Mouse (Mus musculus): ENCODE measurements around the gene Ankrd65. TPM values are rescaled to one million over a fixed set of nuclear protein-coding genes. Genes with fewer than 3 reads are reported as not detected.
"Not testable (repeated sequence)": the region's sequence is repeated elsewhere in the genome, so short reads cannot be mapped to it uniquely, and the experiment has no call there.

Gene Ankrd65
- polyA plus RNA-seq, 1 experiment from 2014 or later: not detected

DNA sequence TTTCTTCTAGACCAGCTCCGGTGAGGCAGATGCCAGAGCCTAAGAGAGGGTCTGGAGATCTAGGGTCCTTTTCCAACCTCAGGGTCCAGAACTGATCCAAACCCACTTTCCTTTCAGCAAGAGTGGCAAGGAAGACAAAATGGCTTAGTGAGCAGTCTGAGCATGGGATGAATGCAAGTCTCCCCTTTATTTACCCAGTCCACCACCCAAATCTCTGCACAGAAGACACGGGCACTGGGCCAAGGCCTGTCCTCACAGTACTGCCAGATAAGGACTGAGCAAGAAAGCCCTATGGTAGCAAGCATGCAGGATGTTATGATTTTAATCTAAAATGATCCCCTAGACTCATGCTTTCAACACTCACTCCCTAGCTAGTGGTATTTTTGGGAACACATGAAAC, 12.4 kb upstream of the Ankrd65 start:
- Histone ChIP-seq H3K36me3 (no peaks in the 10 kb centered on the region), H3K4me3 (no peak overlapping the region), H3K27ac (no peak overlapping the region), H3K4me2 (no peak overlapping the region), H3K9me3 (replicated peaks) (no peaks in the 10 kb centered on the region), H3K4me1 (peaks cover 30% of the 10 kb centered on the region), H3K27me3 (replicated peaks) (peaks cover 84% of the 10 kb centered on the region), H3K9ac (no peak overlapping the region)
- no peak for ATAC-seq
- WGBS (ENCODE audit: insufficient replicate concordance): 61% methylated on average over 2 of the region's 2 CpGs

DNA sequence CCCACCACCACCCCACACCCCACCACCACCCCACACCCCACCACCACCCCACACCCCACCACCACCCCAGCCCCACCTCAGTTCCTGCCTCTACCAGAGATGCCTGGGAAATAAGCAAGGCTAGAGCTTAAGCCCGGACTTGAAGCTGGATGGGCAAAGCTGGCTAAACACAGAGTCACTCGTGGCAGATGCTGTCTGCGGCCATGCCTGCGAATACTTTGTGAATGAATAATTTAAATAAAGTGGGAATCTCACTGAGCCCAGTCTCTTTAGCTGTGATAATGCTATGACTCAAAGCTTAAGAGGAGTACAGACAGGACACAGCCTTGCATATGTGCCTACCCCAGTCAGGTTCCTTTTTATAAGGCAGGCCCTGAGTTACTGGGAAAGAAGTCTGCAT, 10.7 kb upstream of the Ankrd65 start:
- no peak overlapping the region for H3K9ac ChIP-seq
- H3K27ac ChIP-seq: no peak overlapping the region
- H3K4me3 ChIP-seq: no peak overlapping the region
- WGBS (ENCODE audit: insufficient replicate concordance): 66% methylated on average over 4 of the region's 4 CpGs
- H3K9me3 ChIP-seq (replicated peaks): no peaks in the 10 kb centered on the region
- peaks cover 30% of the 10 kb centered on the region for H3K4me1 ChIP-seq
- no peaks in the 10 kb centered on the region for H3K36me3 ChIP-seq
- ATAC-seq: no peak
- H3K4me2 ChIP-seq: no peak overlapping the region
- H3K27me3 ChIP-seq (replicated peaks): peaks cover 74% of the 10 kb centered on the region

DNA sequence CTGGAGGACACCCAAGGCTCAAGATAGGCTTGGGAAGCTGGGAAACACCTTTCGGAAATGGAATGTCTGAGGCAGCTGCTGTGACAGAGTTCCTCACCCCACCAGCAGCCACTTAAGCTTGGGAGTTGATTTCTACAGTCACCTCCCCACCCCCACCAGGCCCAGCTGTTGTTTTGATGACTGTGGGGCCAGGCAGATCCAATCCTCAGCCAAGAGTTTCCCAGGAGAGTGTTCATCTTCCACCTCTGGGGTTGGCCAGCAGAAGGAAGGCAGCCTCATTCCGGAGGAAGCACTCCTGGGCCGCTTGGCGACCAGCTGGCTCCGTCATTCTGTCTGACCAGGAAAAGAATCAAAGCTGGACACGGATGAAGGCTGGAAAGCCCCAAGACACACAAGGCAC, 9.3 kb upstream of the Ankrd65 start:
- no peak overlapping the region for H3K27ac ChIP-seq
- H3K4me1 ChIP-seq: peaks cover 34% of the 10 kb centered on the region
- H3K27me3 ChIP-seq (replicated peaks): peaks cover 68% of the 10 kb centered on the region
- no peak overlapping the region for H3K4me2 ChIP-seq
- ATAC-seq: no peak
- no peaks in the 10 kb centered on the region for H3K9me3 ChIP-seq (replicated peaks)
- H3K9ac ChIP-seq: no peak overlapping the region
- no peaks in the 10 kb centered on the region for H3K36me3 ChIP-seq
- 30% methylated on average over 6 of the region's 6 CpGs for WGBS (ENCODE audit: insufficient replicate concordance)
- H3K4me3 ChIP-seq: no peak overlapping the region

DNA sequence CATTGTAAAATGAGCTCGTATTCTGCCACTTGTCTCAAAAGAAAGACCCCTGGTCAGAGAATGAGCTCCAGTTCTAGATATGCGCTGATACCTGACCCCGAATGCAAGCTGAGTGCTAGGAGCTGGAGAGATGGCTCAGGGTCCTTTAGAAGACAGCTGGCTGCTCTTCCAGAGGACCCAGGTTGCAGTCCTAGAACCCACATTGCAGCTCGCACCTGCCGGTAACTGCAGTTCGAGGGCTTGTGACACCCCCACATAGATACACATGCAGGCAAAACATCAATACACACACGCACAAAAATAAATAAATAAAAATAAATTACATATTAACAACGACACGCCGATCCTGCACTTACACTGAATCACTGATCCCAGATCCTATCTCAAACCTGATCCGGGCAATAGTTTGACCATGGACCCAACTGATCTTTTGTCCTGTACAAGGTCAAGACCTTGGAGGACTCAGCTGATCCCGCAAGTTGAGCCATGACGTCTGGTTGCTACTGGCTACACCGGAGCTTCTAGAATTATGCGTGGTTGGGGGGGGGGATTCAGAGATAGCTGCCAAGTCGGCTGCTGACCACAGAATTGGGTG, 6.7 kb upstream of the Ankrd65 start:
- ATAC-seq: peak; percentile 21; the same call in 1 of the 2 replicates
- Histone ChIP-seq H3K4me1 (peaks cover 27% of the 10 kb centered on the region), H3K9me3 (replicated peaks) (no peaks in the 10 kb centered on the region), H3K4me3 (peak overlapping the region; percentile 64), H3K4me2 (peak overlapping the region; percentile 90), H3K27me3 (replicated peaks) (peaks cover 48% of the 10 kb centered on the region), H3K9ac (peak overlapping the region; percentile 75; the same call in 1 of the 2 replicates), H3K27ac (no peak overlapping the region), H3K36me3 (no peaks in the 10 kb centered on the region)
- 40% methylated on average over 16 of the region's 16 CpGs for WGBS (ENCODE audit: insufficient replicate concordance)

DNA sequence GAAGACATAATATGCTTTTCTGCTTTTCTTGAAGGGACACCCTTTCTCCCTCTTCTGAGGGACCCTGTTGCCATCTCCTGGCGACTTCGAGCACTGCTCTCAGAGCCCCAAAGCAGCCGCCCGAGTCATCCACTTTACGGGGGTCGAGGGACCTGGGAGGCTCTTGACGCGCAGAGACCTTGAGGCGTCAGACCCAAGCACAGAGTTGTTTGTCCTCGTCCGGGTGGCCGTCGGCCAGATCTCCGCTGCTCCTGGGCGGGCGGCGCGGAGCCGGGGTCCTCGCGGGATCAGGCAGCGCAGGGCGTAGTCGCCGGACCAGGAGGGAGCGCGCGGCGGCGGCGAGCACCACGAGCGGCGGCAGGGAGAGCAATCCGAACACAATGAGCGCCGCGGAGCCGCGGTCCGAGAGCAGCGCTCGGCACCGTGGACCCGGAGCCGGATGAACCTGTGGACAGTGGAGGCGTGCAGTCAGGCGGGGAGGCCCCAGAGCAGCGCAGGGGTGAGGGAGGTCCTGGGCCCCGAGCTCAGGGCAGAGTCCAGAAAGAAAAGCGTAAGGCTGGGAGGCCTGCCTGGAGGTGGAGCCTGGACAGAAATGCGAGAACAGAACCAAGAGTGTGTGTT, 6.0 kb upstream of the Ankrd65 start:
- peak overlapping the region; percentile 64 for H3K4me3 ChIP-seq
- peak overlapping the region; percentile 75 for H3K9ac ChIP-seq
- H3K4me1 ChIP-seq: peaks cover 33% of the 10 kb centered on the region
- ATAC-seq: peak; percentile 69
- no peaks in the 10 kb centered on the region for H3K9me3 ChIP-seq (replicated peaks)
- WGBS (ENCODE audit: insufficient replicate concordance): under 1% methylated on average over 52 of the region's 52 CpGs
- H3K4me2 ChIP-seq: peak overlapping the region; percentile 90
- H3K27ac ChIP-seq: peak overlapping the region; percentile 53
- H3K27me3 ChIP-seq (replicated peaks): peaks cover 42% of the 10 kb centered on the region
- H3K36me3 ChIP-seq: no peaks in the 10 kb centered on the region

DNA sequence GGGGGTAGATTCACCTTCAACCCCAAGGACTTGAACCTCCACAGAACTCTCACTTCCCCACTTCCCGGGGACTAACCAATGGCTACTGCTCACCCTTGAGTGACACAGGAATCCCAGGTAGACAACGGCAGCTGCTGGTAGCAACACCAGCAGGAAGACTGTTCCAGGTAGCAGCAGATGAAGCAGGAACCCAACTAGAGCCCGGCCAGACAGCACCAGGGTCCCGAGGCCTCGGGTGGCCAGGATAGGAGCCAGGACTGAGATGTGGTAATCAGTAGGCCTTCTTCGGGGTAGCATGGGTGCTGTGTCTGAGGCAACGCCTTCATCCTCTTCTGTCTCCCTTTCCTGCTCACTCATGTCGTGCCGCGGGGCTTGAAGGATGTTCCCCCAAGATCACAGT, 5.0 kb upstream of the Ankrd65 start:
- 74% methylated on average over 10 of the region's 10 CpGs for WGBS (ENCODE audit: insufficient replicate concordance)
- Histone ChIP-seq H3K9ac (no peak overlapping the region), H3K36me3 (no peaks in the 10 kb centered on the region), H3K4me3 (no peak overlapping the region), H3K9me3 (replicated peaks) (no peaks in the 10 kb centered on the region), H3K27me3 (replicated peaks) (peaks cover 36% of the 10 kb centered on the region), H3K4me2 (no peak overlapping the region), H3K4me1 (peaks cover 36% of the 10 kb centered on the region), H3K27ac (no peak overlapping the region)
- no peak for ATAC-seq

DNA sequence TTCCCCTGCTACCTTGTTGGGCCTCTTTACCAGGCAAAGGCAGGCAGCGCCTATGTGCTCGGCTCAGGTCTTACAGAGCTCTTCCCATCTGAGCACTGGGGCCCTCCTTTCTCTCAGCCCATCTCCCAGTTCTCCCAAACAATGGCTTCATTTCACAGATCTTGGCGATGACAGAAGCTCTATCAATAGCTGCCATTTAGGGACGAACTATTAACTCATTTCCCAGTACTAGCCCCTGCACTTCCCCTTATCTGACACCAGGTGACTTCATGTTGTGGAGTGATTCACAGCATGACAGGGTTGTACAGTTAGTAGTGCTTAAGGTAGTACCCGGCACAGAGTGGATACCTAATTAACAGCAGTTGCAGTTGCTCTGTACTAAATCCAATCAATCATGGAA, 4.4 kb upstream of the Ankrd65 start, which contains the start of gene Tmem88b:
Tmem88b (minus strand) TSS at position 56 of the 400 bp plus-strand sequence.
- Histone ChIP-seq H3K9me3 (replicated peaks) (no peaks in the 10 kb centered on the region), H3K4me2 (peak within 1 kb of the TSS; percentile 90), H3K27me3 (replicated peaks) (peaks cover 32% of the 10 kb centered on the region), H3K27ac (no peak within 1 kb of the TSS), H3K4me1 (peaks cover 37% of the 10 kb centered on the region), H3K36me3 (no peaks in the 10 kb centered on the region), H3K4me3 (peak within 1 kb of the TSS; percentile 64), H3K9ac (peak within 1 kb of the TSS; percentile 75; the same call in 1 of the 2 replicates)
- 0 out of 2 replicates have a peak, but pooled peaks have one; percentile 31 for ATAC-seq
- WGBS (ENCODE audit: insufficient replicate concordance): 56% methylated on average over 5 of the region's 5 CpGs

DNA sequence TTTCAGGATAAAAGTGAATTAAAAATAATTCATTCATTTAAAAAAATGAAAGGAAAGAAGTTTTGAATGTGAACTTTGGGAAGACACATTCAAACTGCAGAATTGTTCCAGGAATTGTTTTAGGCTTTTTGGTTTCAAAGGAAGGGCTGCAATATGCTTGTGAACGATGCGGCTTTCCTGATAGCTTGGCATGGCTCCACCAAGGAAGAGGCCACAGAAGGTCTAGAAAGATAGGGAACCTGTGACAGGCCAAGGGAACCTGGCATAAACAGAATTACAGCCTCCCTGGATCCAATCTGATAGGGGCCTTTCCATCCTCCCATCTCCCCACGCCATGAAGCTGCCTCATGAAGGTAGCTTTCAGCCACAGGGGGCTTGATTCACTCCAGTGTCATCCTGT, 1.9 kb upstream of the Ankrd65 start:
- Histone ChIP-seq H3K4me3 (no peak overlapping the region), H3K27me3 (replicated peaks) (peaks cover 36% of the 10 kb centered on the region), H3K9ac (no peak overlapping the region), H3K27ac (no peak overlapping the region), H3K9me3 (replicated peaks) (no peaks in the 10 kb centered on the region), H3K4me2 (no peak overlapping the region), H3K36me3 (no peaks in the 10 kb centered on the region), H3K4me1 (peaks cover 37% of the 10 kb centered on the region)
- WGBS (ENCODE audit: insufficient replicate concordance): 49% methylated on average over 3 of the region's 3 CpGs
- ATAC-seq: no peak

DNA sequence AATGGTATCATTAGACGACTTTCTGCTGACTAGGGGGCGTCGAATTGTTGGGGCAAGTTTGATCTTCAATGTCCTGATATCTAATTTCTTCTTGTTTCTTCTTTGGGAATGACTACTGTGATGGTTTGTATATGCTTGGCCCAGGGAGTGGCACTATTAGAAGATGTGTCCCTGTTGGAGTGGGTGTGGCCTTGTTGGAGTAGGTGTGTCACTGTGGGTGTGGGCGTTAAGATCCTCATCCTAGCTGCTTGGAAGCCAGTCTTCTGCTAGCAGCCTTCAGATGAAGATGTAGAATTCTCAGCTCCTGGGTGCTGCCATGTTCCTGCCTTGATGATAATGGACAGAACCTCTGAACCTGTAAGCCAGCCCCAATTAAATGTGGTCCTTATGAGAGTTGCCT, 1.4 kb upstream of the Ankrd65 start:
- H3K4me2 ChIP-seq; ATAC-seq; H3K9ac ChIP-seq; H3K36me3 ChIP-seq; H3K4me3 ChIP-seq; H3K27ac ChIP-seq; H3K9me3 ChIP-seq (replicated peaks): not testable (repeated sequence)
- 64% methylated on average over 4 of the region's 4 CpGs for WGBS (ENCODE audit: insufficient replicate concordance)
- Histone ChIP-seq H3K4me1 (peaks cover 34% of the 10 kb centered on the region), H3K27me3 (replicated peaks) (peaks cover 37% of the 10 kb centered on the region)

DNA sequence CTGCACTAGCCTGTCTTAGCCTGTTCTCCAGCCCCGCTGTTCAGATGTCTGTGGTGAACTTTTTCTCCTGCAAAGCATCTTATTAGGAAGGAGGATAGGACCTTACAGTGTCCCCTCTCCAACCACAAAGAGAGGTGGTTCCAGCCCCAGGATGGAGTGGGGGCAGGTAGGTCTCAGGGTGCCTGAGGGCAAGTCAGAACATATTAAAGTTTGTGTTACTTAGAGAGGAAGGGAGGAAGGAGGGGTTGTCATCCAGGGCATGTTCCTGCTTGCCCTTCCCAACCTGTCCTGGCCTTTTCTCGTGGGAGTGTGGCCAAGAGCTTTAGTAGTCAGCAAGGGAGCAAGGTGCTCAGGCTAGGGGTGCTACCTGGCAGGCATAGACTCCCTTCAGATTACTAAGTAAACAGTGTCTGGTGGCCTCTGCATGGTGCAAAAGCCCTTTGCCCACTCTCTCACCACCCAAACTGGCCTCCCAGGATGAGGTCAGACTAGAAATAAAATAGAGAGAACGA, 467 bp downstream of the Ankrd65 start:
- H3K27me3 ChIP-seq (replicated peaks): peaks cover 35% of the 10 kb centered on the region
- no peak overlapping the region for H3K9ac ChIP-seq
- peaks cover 17% of the 10 kb centered on the region for H3K4me1 ChIP-seq
- no peak overlapping the region for H3K4me3 ChIP-seq
- no peaks in the 10 kb centered on the region for H3K9me3 ChIP-seq (replicated peaks)
- no peak overlapping the region for H3K4me2 ChIP-seq
- H3K27ac ChIP-seq: no peak overlapping the region
- no peaks in the 10 kb centered on the region for H3K36me3 ChIP-seq
- 47% methylated on average over 3 of the region's 3 CpGs for WGBS (ENCODE audit: insufficient replicate concordance)
- no peak for ATAC-seq

DNA sequence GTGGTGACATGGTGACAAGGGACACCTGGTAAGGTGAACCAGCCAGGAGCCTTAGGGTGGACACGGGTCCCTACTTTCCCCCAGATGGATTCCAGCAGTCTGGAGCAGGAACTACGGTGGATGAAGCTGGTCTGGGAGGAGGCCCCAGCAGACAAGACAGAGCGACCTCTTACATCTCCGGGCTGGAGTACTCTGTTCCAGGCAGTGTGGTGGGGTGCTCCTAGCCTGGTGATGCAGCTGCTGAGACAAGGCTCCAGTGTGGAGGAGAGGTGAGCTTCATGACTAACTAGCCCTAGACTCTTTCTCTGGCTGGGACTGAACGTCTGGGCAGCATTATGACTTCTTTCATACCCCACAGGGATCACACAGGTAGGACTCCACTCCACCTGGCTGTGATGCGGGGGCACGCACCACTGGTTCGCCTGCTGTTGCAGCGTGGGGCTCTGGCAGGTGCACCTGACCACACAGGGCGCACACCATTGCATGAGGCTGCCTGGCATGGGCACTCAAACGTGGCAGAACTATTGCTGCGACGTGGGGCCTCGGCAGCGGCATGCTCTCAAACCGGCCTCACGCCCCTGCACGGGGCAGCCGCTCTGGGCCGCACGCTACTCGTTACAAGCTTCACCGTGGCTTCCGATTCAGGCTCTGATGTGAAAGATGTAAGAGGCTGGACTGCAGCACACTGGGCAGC, 1.1 kb downstream of the Ankrd65 start:
- 60% methylated on average over 24 of the region's 24 CpGs for WGBS (ENCODE audit: insufficient replicate concordance)
- Histone ChIP-seq H3K9ac (no peak overlapping the region), H3K4me3 (no peak overlapping the region), H3K9me3 (replicated peaks) (no peaks in the 10 kb centered on the region), H3K27me3 (replicated peaks) (peaks cover 42% of the 10 kb centered on the region), H3K27ac (no peak overlapping the region), H3K4me1 (peaks cover 14% of the 10 kb centered on the region), H3K36me3 (no peaks in the 10 kb centered on the region), H3K4me2 (no peak overlapping the region)
- no peak for ATAC-seq

DNA sequence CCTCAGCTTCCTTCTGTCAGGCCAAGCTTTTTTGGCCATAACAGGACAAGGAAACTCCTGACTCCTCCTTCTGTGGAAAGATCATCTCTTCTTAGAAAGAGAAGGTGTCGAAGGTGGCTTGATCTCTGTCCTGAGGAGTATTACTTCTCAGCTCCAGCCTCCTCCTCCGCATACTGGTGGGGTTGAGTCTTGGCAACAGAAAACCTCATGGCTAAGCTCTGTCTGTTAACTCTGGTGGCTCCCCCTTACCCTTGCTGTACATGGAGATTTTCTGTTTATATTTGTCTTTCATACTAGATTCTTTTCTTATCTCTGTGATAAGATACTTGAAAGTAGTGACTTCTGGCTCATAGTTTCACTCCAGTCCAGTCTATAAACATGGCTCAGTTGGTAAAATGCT, 3.5 kb downstream of the Ankrd65 start:
- Histone ChIP-seq H3K27me3 (replicated peaks) (peaks cover 49% of the 10 kb centered on the region), H3K4me2 (no peak overlapping the region), H3K27ac (no peak overlapping the region), H3K9me3 (replicated peaks) (no peaks in the 10 kb centered on the region), H3K4me1 (peaks cover 8% of the 10 kb centered on the region), H3K4me3 (no peak overlapping the region), H3K36me3 (no peaks in the 10 kb centered on the region), H3K9ac (no peak overlapping the region)
- no peak for ATAC-seq
- 63% methylated on average over 2 of the region's 2 CpGs for WGBS (ENCODE audit: insufficient replicate concordance)

Measured in liver, embryonic 12.5 days (tissue).